Mouse (Mus musculus) heart, postnatal 0 days (tissue): ENCODE measurements around the gene Endou. TPM values are rescaled to one million over a fixed set of nuclear protein-coding genes. Genes with fewer than 3 reads are reported as not detected.

Experiments used
- ATAC-seq: fragments of 200-750 bp; cut with Nextera tagmentation; 2 replicates; pipeline ENCODE4 v1.8.0; 2017; ENCODE audit warnings: low read depth, moderate number of reproducible peaks, moderate library complexity; ENCODE audit not compliant: insufficient read depth
- DNase-seq: peaks from one replicate; pipeline ENCODE4 v3.0.0-alpha.2; 2016; ENCODE audit warnings: low spot score
- H3K27ac ChIP-seq: fragments of 300-500 bp; sonication (generic); 2 replicates; pipeline ENCODE4 v1.5.1; 2014; ENCODE audit warnings: low read depth, mild to moderate bottlenecking
- H3K27me3 ChIP-seq: fragments of 300-500 bp; sonication (generic); 2 replicates; pipeline ENCODE4 v1.6.1; 2014; ENCODE audit warnings: low read length, mixed read lengths; ENCODE audit not compliant: control insufficient read depth, insufficient read depth
- H3K36me3 ChIP-seq: fragments of 300-500 bp; sonication (generic); replicated peaks from 2 replicates; pipeline ENCODE4 v1.6.1; 2014; ENCODE audit warnings: low read length, mixed read lengths; ENCODE audit not compliant: control insufficient read depth, insufficient read depth
- H3K4me1 ChIP-seq: fragments of 300-500 bp; sonication (generic); 2 replicates; pipeline ENCODE4 v1.6.1; 2014; ENCODE audit warnings: antibody characterized with exemption; ENCODE audit not compliant: control insufficient read depth, insufficient read depth
- H3K4me2 ChIP-seq: fragments of 300-500 bp; sonication (generic); 2 replicates; pipeline ENCODE4 v1.6.1; 2014; ENCODE audit warnings: low read depth, mild to moderate bottlenecking, low read length, moderate library complexity
- H3K4me3 ChIP-seq: fragments of 300-500 bp; sonication (generic); 2 replicates; pipeline ENCODE4 v1.5.1; 2014; ENCODE audit warnings: low read depth, low read length
- H3K9ac ChIP-seq: fragments of 300-500 bp; sonication (generic); replicated peaks from 2 replicates; pipeline ENCODE4 v1.6.1; 2014; ENCODE audit warnings: low read depth, low read length, mixed read lengths
- H3K9me3 ChIP-seq: fragments of 300-500 bp; sonication (generic); replicated peaks from 2 replicates; pipeline ENCODE4 v1.6.1; 2016; ENCODE audit warnings: low read length; ENCODE audit not compliant: control insufficient read depth
- CTCF ChIP-seq: IDR thresholded peaks from 2 replicates; pipeline ENCODE4 v1.5.1; 2016; ENCODE audit warnings: antibody characterized with exemption, control low read depth, low read depth
- EP300 ChIP-seq: IDR thresholded peaks from 2 replicates; pipeline ENCODE4 v1.6.1; 2016; ENCODE audit warnings: antibody characterized with exemption, low read depth
- WGBS: fragments of 180-500 bp; shearing (Covaris S2); extraction: QIAGEN DNeasy Blood & Tissue Kit; methylation state at CpG from one replicate; pipeline ENCODE4 v1.1.7; 2014; 5-methylcytosine and 5-hydroxymethylcytosine counted together
- polyA plus RNA-seq: library from polyadenylated mRNA; unstranded; fragments of >200 nt; fragmentation: Nextera tagmentation; extraction: Ambion mirVana; gene quantifications from 2 replicates; pipeline ENCODE4 v1.2.1, GENCODE M21; 2015
- total RNA-seq: library from RNA; depleted of rRNA; stranded (reverse); fragments of >200 nt; gene quantifications from 2 replicates; pipeline ENCODE4 v1.2.3, GENCODE M21; 2014; ENCODE audit warnings: low replicate concordance

Endou gene
- total and polyA plus RNA-seq, 2 experiments from 2014 or later, result 0.95 to 5.6 TPM

DNA sequence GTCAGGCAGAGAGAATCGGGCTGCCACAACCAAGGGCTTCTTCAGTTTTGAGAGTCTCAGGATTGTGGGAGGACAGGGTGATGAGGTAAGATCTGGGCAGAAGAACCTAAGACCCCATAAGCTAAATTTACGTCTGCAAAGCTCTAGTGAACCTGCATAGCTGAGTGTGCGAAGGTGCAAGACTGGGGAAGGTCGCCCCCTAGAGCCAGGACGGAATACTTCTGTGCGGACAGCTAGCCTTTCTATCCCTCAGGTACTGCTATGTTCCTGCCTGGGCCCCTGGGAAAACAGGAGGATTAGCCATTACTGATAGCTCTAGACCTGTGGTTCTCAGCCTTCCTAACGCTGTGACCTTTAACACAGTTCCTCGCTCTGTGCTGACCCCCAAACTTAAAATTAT lies 45.4 kb upstream of the Endou start:
- no peak for ATAC-seq
- DNase-seq, result no peak
- H3K4me2 ChIP-seq, result no peak overlapping the region
- no peak overlapping the region for H3K27ac ChIP-seq
- 7% methylated on average over 8 of the region's 8 CpGs for WGBS
- no peak overlapping the region for H3K4me3 ChIP-seq
- no peaks in the 10 kb centered on the region for H3K9me3 ChIP-seq
- TF ChIP-seq CTCF (peak; percentile 80), EP300 (no peak)
- H3K36me3 ChIP-seq, result no peaks in the 10 kb centered on the region
- no peaks in the 10 kb centered on the region for H3K27me3 ChIP-seq
- no peak overlapping the region for H3K9ac ChIP-seq
- H3K4me1 ChIP-seq, result peaks cover 35% of the 10 kb centered on the region

DNA sequence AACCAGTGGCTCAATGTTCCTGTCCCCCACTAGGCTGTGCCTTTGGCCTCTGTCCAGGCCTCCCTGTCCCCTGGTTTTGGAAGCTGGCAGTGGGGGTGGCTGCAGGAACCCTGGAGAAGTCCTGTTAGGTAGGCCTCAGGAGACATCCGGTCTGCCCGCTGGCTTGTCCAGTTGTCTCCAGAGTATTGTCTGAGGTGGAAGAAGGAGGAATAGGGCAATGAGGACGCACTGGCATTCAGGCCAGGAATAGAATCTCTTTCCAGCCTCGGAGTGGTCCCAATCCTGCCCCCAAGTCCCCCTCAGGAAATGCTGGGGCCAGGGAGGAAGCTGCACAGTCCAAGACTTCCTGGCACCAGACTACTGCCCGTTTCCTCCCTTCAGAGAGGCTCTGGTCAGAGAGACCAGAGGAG lies 42.8 kb upstream of the Endou start:
- 34% methylated on average over 5 of the region's 5 CpGs for whole genome bisulfite sequencing
- no peak for DNase-seq
- Histone ChIP-seq H3K4me2 (no peak overlapping the region), H3K9ac (no peak overlapping the region), H3K36me3 (no peaks in the 10 kb centered on the region), H3K4me1 (peaks cover 34% of the 10 kb centered on the region), H3K27ac (peak overlapping the region; percentile 89), H3K4me3 (no peak overlapping the region), H3K9me3 (no peaks in the 10 kb centered on the region), H3K27me3 (no peaks in the 10 kb centered on the region)
- no peak for TF ChIP-seq EP300
- no peak for TF ChIP-seq CTCF
- peak; percentile 6; the same call in 1 of the 2 replicates for ATAC-seq

DNA sequence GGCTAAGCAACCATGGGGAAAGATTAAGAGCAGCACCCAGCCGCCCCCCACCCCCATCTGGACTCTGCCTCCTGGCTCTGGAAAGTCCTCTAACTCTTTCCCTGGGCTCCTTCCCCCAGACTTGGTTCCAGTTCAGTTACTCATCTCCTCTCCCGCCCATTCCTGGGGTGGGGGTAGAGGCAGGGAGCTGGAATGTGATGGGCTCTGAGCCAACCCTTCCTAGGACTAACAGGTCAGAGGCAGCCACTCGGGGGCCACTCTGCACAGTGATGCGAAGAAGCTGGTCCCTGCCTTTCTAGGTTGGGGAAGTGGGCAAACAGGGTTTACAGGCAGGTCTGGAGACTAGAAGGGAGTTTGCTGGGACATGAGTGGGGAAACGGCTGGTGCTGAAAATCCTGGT lies 42.0 kb upstream of the Endou start:
- Histone ChIP-seq H3K4me1 (peaks cover 26% of the 10 kb centered on the region), H3K9ac (no peak overlapping the region), H3K36me3 (no peaks in the 10 kb centered on the region), H3K4me2 (0 out of 2 replicates have a peak overlapping the region, but pooled peaks have one; percentile 3), H3K27me3 (no peaks in the 10 kb centered on the region), H3K4me3 (no peak overlapping the region), H3K9me3 (no peaks in the 10 kb centered on the region), H3K27ac (peak overlapping the region; percentile 89)
- WGBS, result 6% methylated on average over 5 of the region's 5 CpGs
- peak; percentile 88 for ATAC-seq
- peak; percentile 94 for DNase-seq
- TF ChIP-seq EP300 (peak; percentile 74; the same call in 1 of the 2 replicates), CTCF (no peak)

DNA sequence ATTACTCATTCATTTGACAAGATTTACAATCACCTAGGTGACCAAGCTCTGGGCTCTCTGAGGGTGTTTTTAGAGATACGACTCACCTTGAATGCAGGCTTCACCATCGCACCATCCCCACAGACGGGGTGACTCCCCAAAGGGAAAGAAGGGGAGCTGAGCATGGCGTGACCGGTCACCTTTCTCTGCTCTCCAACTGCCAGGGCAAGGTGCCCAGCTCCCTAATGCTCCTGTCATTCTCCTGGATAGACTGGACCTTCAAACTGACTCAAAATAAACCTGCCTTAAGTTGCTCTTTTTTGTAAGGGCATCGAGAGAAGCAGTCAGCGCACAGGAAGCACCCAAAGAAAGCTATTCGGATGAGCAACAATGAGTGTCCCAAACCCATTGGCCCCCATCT lies 39.1 kb upstream of the Endou start:
- Histone ChIP-seq H3K4me1 (peaks cover 26% of the 10 kb centered on the region), H3K27ac (no peak overlapping the region), H3K9ac (no peak overlapping the region), H3K27me3 (no peaks in the 10 kb centered on the region), H3K4me2 (no peak overlapping the region), H3K4me3 (no peak overlapping the region), H3K9me3 (no peaks in the 10 kb centered on the region), H3K36me3 (no peaks in the 10 kb centered on the region)
- 90% methylated on average over 8 of the region's 8 CpGs for whole genome bisulfite sequencing
- ATAC-seq, result no peak
- TF ChIP-seq CTCF, result no peak
- TF ChIP-seq EP300, result no peak
- no peak for DNase-seq

DNA sequence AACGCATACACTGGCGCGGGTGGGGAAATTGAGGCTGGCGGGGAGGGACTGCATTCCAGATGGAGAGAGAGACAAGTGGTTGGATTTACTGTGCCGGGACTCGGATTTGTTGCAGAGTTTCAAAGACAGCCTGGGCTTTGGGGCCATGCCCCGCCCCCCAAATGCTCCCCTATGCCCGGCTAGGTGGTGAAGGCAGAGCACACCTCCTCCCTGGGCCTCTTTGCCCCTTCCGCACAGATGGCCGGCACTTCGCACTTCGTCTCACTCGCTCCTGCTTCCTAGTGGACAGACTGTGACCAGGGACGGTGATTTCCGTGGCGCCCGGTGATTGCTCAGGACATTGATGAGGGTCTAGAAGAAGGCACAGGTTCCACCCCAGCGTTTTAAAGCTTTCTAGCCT lies 37.1 kb upstream of the Endou start:
- H3K4me1 ChIP-seq, result peaks cover 16% of the 10 kb centered on the region
- H3K9ac ChIP-seq, result peak overlapping the region; percentile 57
- ATAC-seq (peak; percentile 10; the same call in 1 of the 2 replicates), DNase-seq (no peak)
- WGBS, result 4% methylated on average over 18 of the region's 18 CpGs
- no peaks in the 10 kb centered on the region for H3K9me3 ChIP-seq
- H3K27me3 ChIP-seq, result no peaks in the 10 kb centered on the region
- peak overlapping the region; percentile 53 for H3K4me3 ChIP-seq
- TF ChIP-seq CTCF, result peak; percentile 45
- peak; percentile 24; the same call in 1 of the 2 replicates for TF ChIP-seq EP300
- peak overlapping the region; percentile 79 for H3K4me2 ChIP-seq
- no peaks in the 10 kb centered on the region for H3K36me3 ChIP-seq
- H3K27ac ChIP-seq, result peak overlapping the region; percentile 90
